Mouse (Mus musculus): Measurements from ENCODE around the gene Atm.

DNA sequence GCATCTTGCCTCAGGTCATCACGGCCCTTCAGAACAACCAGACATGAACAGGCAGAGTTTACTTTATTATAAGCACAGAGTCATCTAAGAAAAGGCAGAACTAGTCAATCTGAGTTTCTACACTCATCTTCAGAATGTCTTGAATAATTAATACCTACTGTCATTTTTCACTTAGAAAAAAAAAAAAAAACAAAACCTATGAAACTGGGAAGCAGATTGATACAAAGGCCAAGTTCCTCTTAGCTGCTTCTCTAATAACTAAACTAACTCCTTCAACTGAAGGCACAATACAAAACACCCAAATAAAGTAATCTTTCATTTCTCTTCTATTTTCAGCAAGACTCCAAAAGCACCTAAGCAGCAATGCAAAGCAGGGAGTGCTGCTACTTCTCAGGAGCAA lies 85.9 kb downstream of the Atm start:
- TF ChIP-seq POLR2A (IDR thresholded peaks at IDR 0.05; ENCODE audit: borderline replicate concordance, insufficient read depth, low read length) (no peak), CTCF (IDR thresholded peaks at IDR 0.05; ENCODE audit: borderline replicate concordance, insufficient read depth, low read depth, low read length) (no peak)
